Comparison of ENCODE assay signal across 15 mouse cellular contexts in the genomic region with DNA sequence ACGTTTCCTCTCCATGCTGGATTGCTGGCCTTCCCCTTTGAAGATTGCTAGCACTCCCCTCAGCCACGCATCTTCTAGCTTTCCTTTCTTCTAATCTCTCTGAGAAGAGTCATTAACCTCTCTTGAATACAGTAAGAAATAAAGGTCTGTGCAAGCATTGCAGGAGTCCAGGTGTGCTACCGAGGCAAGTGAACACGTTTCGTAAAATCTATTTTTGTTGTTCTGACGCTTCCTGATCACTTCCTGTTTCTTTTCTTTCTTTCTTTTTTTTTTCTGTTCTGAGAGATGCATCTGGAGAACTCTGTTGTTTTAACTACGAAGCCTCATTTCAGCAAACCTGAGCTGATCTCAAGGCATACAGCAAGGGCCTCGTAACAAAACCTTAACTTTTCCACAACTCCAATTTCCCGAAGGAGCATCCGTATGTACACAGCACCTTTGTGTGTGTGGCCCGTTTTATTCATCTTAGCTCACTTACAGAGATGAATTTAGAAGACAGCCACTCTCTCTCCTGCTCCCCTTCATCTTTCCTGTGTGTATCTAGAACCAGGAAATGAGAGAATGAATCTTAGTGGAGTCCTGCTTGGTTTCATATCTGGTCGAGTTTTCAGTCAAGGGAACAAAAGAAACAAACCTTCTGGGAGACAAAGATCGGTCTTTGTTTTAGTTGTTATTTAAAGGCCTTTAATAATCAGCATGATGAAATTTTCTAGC.
DNase-seq lines count a peak whose midpoint lies in the region; ATAC-seq and TF ChIP-seq lines count a peak whose summit lies in the region.
"Had no signal": no experiment of that assay in that cellular context is flagged by ENCODE, and none has a peak within 500 bp of the region (broad histone marks: within the 10 kb centered on the region; RNA-seq: fewer than 3 reads in every experiment).

No protein-coding gene starts in this region.

- no peaks in the 10 kb centered on the region for H3K36me3 ChIP-seq in lung, embryonic 15.5 days
- no peaks in the 10 kb centered on the region for H3K36me3 ChIP-seq in small intestine, adult 2 months (ENCODE audit: control insufficient read depth, insufficient read depth, low read length)
- no peaks in the 10 kb centered on the region for H3K36me3 ChIP-seq in forebrain, embryonic 10.5 days (replicated peaks)
- H3K36me3 ChIP-seq in kidney, embryonic 14.5 days (ENCODE audit: control insufficient read depth, insufficient read depth, low read length), result no peaks in the 10 kb centered on the region
- no peaks in the 10 kb centered on the region for H3K36me3 ChIP-seq in forebrain, embryonic 11.5 days (ENCODE audit: control insufficient read depth, insufficient read depth, low read length)
- H3K36me3 ChIP-seq: forebrain, embryonic 15.5 days; neural tube, embryonic 13.5 days had no signal

- no peaks in the 10 kb centered on the region for H3K9me3 ChIP-seq in lung, embryonic 15.5 days
- H3K9me3 ChIP-seq in forebrain, embryonic 10.5 days, result no peaks in the 10 kb centered on the region
- no peaks in the 10 kb centered on the region for H3K9me3 ChIP-seq in kidney, embryonic 14.5 days (ENCODE audit: control insufficient read depth, low read length)
- no peaks in the 10 kb centered on the region for H3K9me3 ChIP-seq in forebrain, embryonic 11.5 days (ENCODE audit: control insufficient read depth, low read length)
- H3K9me3 ChIP-seq: forebrain, embryonic 15.5 days; neural tube, embryonic 13.5 days had no signal

- no peak for DNase-seq in lung, postnatal 10 days
- DNase-seq in thymus, postnatal 4 days, result peak; percentile 28
- DNase-seq in forebrain, embryonic 10.5 days (ENCODE audit: extremely low spot score, low spot score), result no peak
- no peak for DNase-seq in forebrain, embryonic 11.5 days (ENCODE audit: low spot score)
- DNase-seq: cerebellum, postnatal 25 days; liver; liver, postnatal 0 days; right cerebral cortex, postnatal 14 days had no signal

- H3K27ac ChIP-seq in lung, embryonic 15.5 days, result peak overlapping the region; percentile 37; the same call in 1 of the 2 replicates
- peak overlapping the region; percentile 65 for H3K27ac ChIP-seq in small intestine, adult 2 months (ENCODE audit: insufficient read depth, low read depth, low read length)
- H3K27ac ChIP-seq in forebrain, embryonic 10.5 days, result no peak overlapping the region
- H3K27ac ChIP-seq in kidney, embryonic 14.5 days (ENCODE audit: low read depth, low read length), result no peak overlapping the region
- H3K27ac ChIP-seq in forebrain, embryonic 11.5 days (ENCODE audit: low read depth, low read length), result no peak overlapping the region
- H3K27ac ChIP-seq: forebrain, embryonic 15.5 days; neural tube, embryonic 13.5 days had no signal

- H3K4me2 ChIP-seq in lung, embryonic 15.5 days, result no peak overlapping the region
- H3K4me2 ChIP-seq in kidney, embryonic 14.5 days (replicated peaks; ENCODE audit: low read depth, low read length), result no peak overlapping the region
- H3K4me2 ChIP-seq in forebrain, embryonic 11.5 days (ENCODE audit: low read depth, low read length, severe bottlenecking), result no peak overlapping the region
- H3K4me2 ChIP-seq: forebrain, embryonic 15.5 days; heart, embryonic 11.5 days; neural tube, embryonic 13.5 days had no signal

- no peak for TF ChIP-seq POLR2A in small intestine, adult 2 months (IDR thresholded peaks at IDR 0.05; ENCODE audit: low read depth, low read length)

- 0 out of 2 replicates have a peak, but pooled peaks cover 4% of the 10 kb centered on the region for H3K4me1 ChIP-seq in lung, embryonic 15.5 days
- no peaks in the 10 kb centered on the region for H3K4me1 ChIP-seq in small intestine, adult 2 months (ENCODE audit: control insufficient read depth, insufficient read depth, insufficient read length, low read length)
- H3K4me1 ChIP-seq in forebrain, embryonic 10.5 days, result peaks cover 11% of the 10 kb centered on the region
- no peaks in the 10 kb centered on the region for H3K4me1 ChIP-seq in kidney, embryonic 14.5 days (ENCODE audit: control insufficient read depth, insufficient read depth, low read length)
- 0 out of 2 replicates have a peak, but pooled peaks cover 1% of the 10 kb centered on the region for H3K4me1 ChIP-seq in forebrain, embryonic 11.5 days (replicated peaks; ENCODE audit: control insufficient read depth, insufficient read depth, low read length)

- 63% methylated on average over 13 of the region's 13 CpGs for WGBS in lung, embryonic 15.5 days
- 72% methylated on average over 13 of the region's 13 CpGs for WGBS in small intestine, adult 2 months
- WGBS in forebrain, embryonic 10.5 days, result 89% methylated on average over 13 of the region's 13 CpGs
- WGBS in kidney, embryonic 14.5 days, result 75% methylated on average over 13 of the region's 13 CpGs
- WGBS in forebrain, embryonic 11.5 days, result 85% methylated on average over 13 of the region's 13 CpGs

- TF ChIP-seq CTCF in small intestine, adult 2 months (IDR thresholded peaks at IDR 0.05; ENCODE audit: extremely low read depth, insufficient read length, insufficient replicate concordance, low read depth, low read length), result no peak

- no peak overlapping the region for H3K4me3 ChIP-seq in lung, embryonic 15.5 days
- H3K4me3 ChIP-seq in small intestine, adult 2 months (ENCODE audit: low read depth, low read length), result no peak overlapping the region
- H3K4me3 ChIP-seq in forebrain, embryonic 10.5 days, result no peak overlapping the region
- no peak overlapping the region for H3K4me3 ChIP-seq in kidney, embryonic 14.5 days (ENCODE audit: low read length)
- H3K4me3 ChIP-seq in forebrain, embryonic 11.5 days (ENCODE audit: low read depth, low read length), result no peak overlapping the region
- H3K4me3 ChIP-seq: forebrain, embryonic 15.5 days; neural tube, embryonic 13.5 days had no signal

- H3K27me3 ChIP-seq in lung, embryonic 15.5 days, result no peaks in the 10 kb centered on the region
- no peaks in the 10 kb centered on the region for H3K27me3 ChIP-seq in small intestine, adult 2 months (ENCODE audit: control insufficient read depth, insufficient read depth, low read length)
- H3K27me3 ChIP-seq in forebrain, embryonic 10.5 days (ENCODE audit: poor library complexity, severe bottlenecking), result no peaks in the 10 kb centered on the region
- no peaks in the 10 kb centered on the region for H3K27me3 ChIP-seq in kidney, embryonic 14.5 days (ENCODE audit: control insufficient read depth, insufficient read depth, low read length)
- no peaks in the 10 kb centered on the region for H3K27me3 ChIP-seq in forebrain, embryonic 11.5 days (ENCODE audit: control insufficient read depth, insufficient read depth, low read length)
- H3K27me3 ChIP-seq: forebrain, embryonic 15.5 days; neural tube, embryonic 13.5 days had no signal

- H3K9ac ChIP-seq in lung, embryonic 15.5 days, result no peak overlapping the region
- no peak overlapping the region for H3K9ac ChIP-seq in kidney, embryonic 14.5 days (ENCODE audit: low read depth, low read length)
- no peak overlapping the region for H3K9ac ChIP-seq in forebrain, embryonic 11.5 days (ENCODE audit: low read length)
- H3K9ac ChIP-seq: forebrain, embryonic 15.5 days; liver, postnatal 0 days; neural tube, embryonic 13.5 days had no signal

- ATAC-seq in lung, embryonic 15.5 days (ENCODE audit: borderline replicate concordance, extremely low read depth, low FRiP score, low TSS enrichment), result no peak
- peak; percentile 47 for ATAC-seq in activated CD4-positive, CD25-positive, alpha-beta regulatory T cell, adult 4 months
- no peak for ATAC-seq in kidney, embryonic 14.5 days (ENCODE audit: low FRiP score, low TSS enrichment)
- no peak for ATAC-seq in forebrain, embryonic 11.5 days (replicated peaks; ENCODE audit: low FRiP score)
- ATAC-seq: forebrain, embryonic 15.5 days; liver, postnatal 0 days had no signal

Comparison
In these comparisons a context has a peak if more than half of its experiments do, and no peak if none do; other contexts are left out.
1. H3K27ac ChIP-seq: peak in lung, embryonic 15.5 days (single experiment) and small intestine, adult 2 months (single experiment); none in forebrain, embryonic 10.5 days (single experiment), kidney, embryonic 14.5 days (single experiment) and forebrain, embryonic 11.5 days (single experiment).